Mouse (Mus musculus) CH12.LX (cell line): ENCODE results near the gene Mgarp.

Source experiments
- CTCF ChIP-seq, 2 experiments: IDR thresholded peaks in 1 of 2; conservative IDR thresholded peaks in 1 of 2; 2 replicates each; pipeline ENCODE4 v1.5.1; 2011 to 2012; ENCODE audit warnings: low read depth in 2 of 2, low read length in 2 of 2, improper control_type of control experiment in 1 of 2, inconsistent platforms in 1 of 2, mild to moderate bottlenecking in 1 of 2, moderate library complexity in 1 of 2
- E2F4 ChIP-seq: IDR thresholded peaks from 2 replicates; pipeline ENCODE4 v1.6.1; 2011; ENCODE audit warnings: low read depth, low read length, improper control_type of control experiment; ENCODE audit not compliant: insufficient replicate concordance
- EP300 ChIP-seq: IDR thresholded peaks from 2 replicates; pipeline ENCODE4 v1.6.1; 2011; ENCODE audit warnings: low read length, improper control_type of control experiment
- IRF4 ChIP-seq: IDR thresholded peaks from 2 replicates; pipeline ENCODE4 v1.6.1; 2014; ENCODE audit warnings: low read depth, mild to moderate bottlenecking, inconsistent platforms, low read length, improper control_type of control experiment
- KAT2A ChIP-seq: IDR thresholded peaks from 2 replicates; pipeline ENCODE4 v1.6.1; 2012; ENCODE audit warnings: low read length, improper control_type of control experiment, inconsistent platforms; ENCODE audit not compliant: insufficient replicate concordance
- NELFE ChIP-seq: IDR thresholded peaks from 2 replicates; pipeline ENCODE4 v1.6.1; 2011; ENCODE audit warnings: low read depth, low read length, improper control_type of control experiment
- POLR2A ChIP-seq: IDR thresholded peaks from 2 replicates; pipeline ENCODE4 v1.6.1; 2011; ENCODE audit warnings: low read depth, mild to moderate bottlenecking, improper control_type of control experiment, low read length
- RCOR1 ChIP-seq: conservative IDR thresholded peaks from 2 replicates; pipeline ENCODE4 v1.6.1; 2012; ENCODE audit warnings: low read depth, mild to moderate bottlenecking, inconsistent platforms, low read length, improper control_type of control experiment
- USF1 ChIP-seq: IDR thresholded peaks from 2 replicates; pipeline ENCODE4 v1.6.1; 2014; ENCODE audit warnings: low read depth, mild to moderate bottlenecking, inconsistent platforms, low read length, improper control_type of control experiment

DNA sequence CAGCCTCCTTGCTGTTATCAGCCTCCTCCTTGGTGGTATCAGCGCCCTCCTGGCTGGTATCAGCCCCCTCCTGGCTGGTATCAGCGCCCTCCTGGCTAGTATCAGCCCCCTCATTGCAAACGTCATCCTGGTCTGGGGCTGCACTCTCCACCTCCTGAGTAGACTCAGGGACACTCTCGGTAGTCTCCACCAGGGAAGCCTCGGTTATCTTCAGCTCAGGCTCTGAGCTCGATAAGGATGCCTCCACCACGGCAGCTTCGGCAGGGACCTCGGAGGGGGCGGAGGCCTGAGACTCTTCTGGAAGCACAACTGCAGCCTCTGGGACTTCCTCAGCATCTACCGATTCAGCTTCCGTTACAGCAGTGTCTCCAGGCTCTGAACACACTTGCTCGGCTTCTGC lies 7.6 kb downstream of the Mgarp start:
- TF ChIP-seq USF1 (no peak), NELFE (no peak), CTCF (conservative IDR thresholded peaks at IDR 0.05 in 1 of 2, IDR thresholded peaks at IDR 0.05 in 1 of 2; ENCODE audit: low read depth in 2 of 2, low read length in 2 of 2) (no peak), EP300 (no peak), E2F4 (no peak), POLR2A (no peak), IRF4 (no peak), KAT2A (no peak), RCOR1 (no peak)
